Mouse (Mus musculus): Measurements from ENCODE around the gene Gns.

DNA sequence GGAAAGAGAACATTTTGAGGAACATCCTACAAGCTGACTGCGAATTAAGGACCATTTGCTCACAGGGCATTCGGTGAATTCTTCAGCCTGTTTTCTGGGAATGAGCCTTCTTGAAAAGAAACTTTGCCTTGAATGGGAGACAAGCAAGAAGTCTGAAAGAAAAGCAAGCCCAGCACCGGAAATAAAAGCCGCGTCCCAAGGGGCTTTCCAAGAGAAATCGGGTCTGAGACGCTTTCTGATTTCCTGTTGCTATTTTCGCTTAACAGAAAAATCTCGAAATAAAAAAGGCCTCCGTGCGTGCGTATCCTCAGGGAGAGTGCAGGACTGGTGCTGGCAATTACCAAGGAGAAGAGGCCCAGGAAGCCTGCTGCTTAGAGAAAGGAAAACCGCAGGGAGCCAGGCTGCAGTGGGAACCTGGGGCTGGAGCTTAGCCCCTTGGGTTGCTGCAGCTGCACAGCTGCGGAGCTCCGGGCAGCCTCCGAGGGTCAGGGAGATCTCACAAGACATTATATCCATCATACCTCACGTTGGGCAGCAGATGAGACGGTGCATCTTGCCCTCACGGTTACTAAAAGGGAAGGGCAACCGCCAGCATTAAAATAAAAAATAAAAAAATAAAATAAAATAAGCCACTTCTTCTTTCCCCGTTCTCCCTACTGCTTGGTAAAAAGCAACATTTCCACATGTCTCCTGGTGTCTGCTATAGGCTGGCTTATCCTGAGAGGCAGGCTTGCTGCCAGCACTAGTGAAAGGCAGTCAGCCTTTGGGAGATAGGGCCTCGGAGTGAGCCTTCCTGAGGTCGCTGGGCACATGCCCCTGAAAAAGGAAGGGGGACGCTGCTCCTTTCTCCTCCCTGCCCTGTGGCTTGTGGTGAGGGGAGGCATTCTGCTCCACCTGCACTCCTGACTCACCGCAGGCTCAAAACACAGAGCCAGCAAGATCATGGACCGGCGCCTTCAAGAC lies 49.3 kb upstream of the Gns start:
- no peak for TF ChIP-seq CTCF (IDR thresholded peaks at IDR 0.05; ENCODE audit: low read depth)
- TF ChIP-seq EP300 (IDR thresholded peaks at IDR 0.05; ENCODE audit: low read depth), result no peak

All from liver, embryonic 14.5 days (tissue).